Mouse (Mus musculus) mesoderm, embryonic 11.5 days (tissue): ENCODE results near the gene Pygl.

Source experiments
- DNase-seq: peaks from one replicate; pipeline ENCODE4 v3.0.0-alpha.2; 2012; ENCODE audit warnings: low read depth, low spot score

The Pygl gene

DNA sequence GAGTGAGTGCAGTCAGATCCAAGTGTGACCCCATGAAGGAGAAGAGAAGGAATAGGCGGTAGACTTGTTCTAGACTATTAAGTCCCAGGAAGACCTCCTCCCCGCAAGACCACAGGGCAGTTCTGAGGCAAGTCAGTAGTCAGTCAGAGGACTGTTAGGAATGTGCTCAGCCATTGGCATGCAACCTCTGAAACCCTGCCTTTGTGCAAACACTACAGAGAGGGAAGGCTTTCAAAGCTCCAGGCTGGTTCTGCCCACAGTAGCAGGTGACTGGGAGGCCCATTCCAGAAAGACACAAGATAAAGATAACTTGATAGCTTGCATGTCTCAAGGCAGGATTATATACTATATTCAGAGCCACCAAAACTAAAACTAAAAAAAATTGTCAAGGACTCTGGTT, at the start of gene Pygl:
Pygl (minus strand) TSS at position 195 of the 400 bp plus-strand sequence.
- no peak for DNase-seq

DNA sequence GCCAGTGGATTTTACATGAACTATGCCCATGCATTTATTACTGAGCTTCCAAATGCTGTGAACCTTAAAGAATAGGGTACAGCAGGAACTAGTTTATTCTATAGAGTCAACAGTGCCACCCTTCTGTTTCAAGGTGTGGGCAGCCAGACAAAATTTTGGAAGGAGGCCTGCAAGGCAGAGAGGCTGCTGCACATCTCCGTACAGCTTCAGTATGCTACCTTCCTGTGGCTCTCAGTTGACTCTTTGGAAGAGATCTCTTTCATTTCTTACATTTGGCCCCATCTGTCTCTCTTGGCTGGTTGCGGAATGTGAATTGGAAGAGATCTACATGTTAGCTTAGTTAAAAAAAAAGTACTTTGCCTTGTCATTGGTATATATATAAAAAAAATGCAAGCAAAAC, 49.6 kb upstream of the Pygl start:
- no peak for DNase-seq

DNA sequence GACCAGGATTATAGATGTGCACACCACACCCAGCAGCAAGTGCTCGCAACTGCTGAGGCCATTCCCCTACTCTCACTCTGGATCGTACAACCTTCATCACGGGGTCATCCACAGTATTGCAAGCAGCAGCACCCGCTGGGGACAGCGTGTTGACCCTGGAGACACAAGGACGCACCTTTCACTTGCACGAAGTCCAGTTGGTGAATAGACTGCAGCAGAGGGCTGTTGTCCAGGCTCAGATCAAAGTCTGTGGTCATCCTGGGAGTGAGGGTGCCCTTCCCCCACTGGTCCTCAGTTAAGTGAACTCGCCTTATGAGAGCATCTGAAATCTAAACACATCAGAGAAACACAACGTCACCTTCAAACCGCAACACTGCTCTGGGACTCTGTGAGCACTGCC, 49.1 kb upstream of the Pygl start:
- no peak for DNase-seq

DNA sequence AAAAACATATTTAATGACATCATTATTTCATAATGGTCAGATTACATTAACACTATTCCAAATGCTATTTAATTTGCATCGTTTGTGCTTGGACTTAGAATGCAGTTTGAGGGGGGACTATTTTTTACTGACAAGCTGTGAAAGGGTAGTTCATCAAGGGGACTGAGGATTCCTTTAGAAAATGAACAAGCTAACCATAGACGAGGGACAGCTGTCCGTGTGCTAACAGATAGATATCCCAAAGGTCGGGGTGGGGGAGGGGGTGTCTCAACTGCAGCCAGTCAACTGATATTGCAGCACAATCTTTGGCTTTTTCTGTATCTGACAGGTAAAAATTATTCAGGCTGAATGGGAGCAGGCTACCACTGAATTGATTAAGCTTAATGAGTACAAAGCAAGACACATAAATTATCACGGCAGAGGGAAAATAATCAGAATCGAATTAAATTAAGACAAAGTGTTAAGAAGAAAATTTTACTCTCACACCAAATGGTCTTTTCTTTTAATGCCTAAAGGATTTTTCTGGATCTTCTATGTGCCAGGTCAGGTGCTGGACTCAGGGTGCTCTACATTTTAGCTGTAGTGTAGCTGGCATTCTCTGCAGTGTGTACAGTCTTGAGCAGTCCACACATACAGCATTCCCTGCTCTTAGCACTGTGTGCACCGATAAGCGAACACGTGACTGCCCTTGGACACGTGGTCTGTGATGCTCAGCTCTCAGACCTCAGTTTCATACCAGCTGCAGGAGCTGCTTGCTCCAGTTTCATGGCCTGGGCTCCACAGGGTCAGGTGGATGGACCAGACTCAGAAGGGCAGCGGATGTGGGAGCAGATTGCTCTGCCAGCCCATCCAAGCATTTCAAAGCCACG, 46.0 kb upstream of the Pygl start:
- DNase-seq = no peak

DNA sequence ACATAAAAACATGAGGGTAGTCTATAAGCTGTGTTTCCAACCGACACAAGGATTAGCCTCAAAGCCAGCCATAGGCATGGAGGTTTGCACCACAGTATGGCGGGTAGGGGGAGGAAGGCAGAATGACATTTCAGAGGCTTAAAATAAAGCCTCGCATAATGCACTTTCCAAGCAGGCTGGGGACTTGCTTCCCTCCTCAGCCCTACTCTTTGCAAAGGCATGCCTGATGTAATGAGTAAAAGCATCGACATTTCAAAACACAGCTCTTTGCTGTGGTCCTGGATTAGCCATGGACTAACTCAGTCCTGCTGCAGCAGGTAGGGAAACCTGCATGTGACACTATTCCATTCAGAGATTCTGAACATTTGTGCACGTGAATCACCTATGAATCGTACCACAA, 38.4 kb upstream of the Pygl start:
- no peak for DNase-seq

DNA sequence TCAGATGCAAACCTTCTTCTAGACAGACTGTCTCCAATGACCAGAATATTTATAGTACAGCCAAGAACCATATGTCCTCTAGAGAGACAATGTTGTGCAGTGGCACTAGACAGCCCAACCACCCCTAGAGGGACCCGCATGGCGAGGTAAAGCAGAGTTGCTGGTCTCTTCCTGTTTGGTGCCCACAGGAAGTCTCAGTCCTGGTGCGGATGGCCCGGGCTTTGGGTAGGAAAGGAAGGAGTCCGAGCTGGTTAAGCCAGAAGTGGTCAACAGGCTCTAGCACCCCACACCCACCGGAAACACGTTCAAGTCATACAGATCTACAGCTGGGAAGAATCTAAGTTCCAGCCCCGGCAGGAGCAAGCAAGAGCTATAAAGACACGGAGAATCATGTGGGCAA, 36.0 kb upstream of the Pygl start:
- DNase-seq = no peak

DNA sequence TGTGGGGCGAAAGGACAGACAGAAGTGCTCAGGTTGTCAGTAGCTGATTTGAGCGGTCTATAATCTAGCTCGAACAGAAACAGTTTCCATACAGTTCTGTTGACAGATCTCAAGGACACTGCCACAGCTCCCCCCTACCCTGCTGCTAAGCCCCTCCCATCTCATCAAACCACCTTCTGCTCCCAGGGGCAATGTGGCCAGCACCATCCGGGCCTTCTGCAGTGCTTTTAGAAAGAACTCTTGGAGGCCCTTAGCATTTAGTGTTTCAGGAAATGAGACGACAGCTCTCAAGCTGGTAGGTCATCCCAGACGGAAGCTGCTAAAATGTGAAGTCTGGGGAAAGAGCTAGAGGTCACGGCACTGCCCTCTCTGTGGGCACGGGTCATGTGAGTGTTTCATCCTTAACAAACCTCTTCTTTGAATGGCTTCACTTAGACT, 35.2 kb upstream of the Pygl start:
- peak; percentile 50 for DNase-seq

DNA sequence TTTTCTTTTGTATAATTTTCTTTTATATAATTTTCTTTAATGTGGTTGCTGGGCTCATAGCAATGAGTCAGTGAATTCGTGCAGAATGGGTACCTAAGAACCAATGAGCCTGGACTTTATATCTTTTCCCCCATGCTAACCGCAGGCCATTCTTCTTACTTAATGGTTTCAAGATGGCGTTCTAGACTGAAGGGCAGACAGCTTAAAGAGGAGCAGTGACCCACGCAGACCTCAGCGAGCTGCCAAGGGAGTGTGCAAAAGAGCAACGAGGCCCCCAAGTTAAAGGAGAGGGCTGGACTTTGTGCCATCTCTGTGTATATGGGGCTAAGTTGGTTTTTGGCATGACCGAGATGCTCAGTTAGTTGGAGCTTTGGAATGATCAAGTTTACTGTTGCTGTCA, 32.4 kb upstream of the Pygl start:
- DNase-seq = peak; percentile 67

DNA sequence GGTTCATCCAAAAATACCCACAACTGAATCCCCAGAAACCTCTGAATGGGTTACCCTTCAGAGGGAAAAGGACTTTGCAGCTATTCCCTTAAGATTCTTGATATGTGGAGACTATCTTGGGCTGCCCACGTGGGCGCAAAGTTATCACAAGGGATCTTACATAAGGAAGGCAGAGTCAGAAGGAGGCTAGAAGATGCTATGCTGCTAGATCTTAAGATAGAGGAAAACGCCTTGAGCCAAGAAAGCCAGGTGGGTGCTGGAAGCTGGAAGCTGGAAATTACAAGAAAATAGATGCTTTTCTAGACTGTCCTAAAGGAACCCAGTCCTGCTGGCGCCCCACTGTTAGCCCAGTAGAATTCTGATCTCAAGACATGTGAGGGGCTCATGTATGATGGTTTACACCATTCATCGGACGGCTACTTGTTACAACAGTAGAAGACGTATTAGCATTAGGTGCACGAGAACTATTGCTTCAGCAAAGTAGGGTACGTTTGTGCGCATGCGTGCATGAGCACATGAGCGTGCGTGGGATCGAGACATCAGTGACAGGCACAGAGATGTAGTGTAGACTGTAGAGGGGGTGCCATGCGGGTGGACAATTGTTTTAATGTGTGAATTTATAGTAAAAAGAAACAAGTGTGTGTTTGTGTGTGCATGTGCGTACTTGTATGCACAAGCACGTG, 31.1 kb upstream of the Pygl start:
- DNase-seq = no peak

DNA sequence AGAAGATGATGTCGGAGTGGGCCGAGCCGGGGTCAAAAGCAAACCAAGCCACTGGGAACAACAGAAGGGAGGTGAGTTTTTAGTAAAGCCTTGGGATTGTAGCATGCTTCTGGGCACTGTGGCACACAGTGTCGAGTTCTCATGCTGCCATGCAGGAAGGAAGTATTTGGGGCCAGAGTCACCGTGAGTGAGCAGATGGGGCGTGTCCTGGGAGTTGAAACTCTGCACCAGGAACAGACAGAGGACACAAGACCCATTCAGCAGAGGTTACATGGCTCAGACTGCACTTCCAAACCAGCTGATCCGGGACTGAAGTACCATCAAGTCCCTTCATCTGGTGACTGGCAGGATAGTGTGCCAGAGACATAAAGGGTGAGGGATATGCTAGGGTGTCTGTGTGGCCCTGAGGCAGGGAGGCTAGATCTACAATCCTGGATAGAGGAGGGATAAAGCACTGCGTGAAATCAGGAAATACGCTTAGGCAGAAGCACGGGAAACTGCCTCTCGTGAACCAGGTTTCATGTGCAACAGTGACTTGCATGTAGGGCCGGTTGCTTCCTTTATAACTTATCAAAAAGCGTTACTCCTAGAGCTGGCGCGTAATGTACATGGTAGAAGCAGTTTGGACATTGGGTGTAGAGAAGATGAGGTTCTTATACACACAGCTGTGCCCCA, 20.1 kb upstream of the Pygl start:
- DNase-seq = no peak

DNA sequence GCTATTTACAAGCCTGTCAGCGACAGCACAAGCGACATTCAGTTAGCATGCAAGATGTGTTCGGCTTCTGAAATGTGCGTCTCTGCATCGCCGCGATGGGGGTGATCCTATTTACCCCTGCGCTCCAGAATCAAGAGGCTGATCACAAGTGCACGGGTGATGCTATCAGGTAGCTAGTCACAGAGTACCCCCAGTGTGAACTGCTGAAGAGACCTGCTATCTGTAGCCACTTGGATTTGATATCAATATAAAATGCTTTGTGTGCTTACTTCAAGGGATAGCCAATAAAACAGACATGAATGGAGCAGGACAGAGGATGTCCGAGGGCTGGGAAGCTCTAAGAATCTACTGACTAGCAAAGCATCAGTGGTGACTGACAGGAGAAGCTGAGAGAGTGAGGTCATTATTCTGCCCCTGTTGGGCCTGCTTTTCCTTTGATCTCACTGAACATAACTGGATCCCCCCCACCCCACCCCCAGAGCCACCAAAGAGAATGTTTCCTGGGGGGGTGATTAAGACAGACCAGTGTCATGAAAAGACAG, 18.4 kb upstream of the Pygl start:
- DNase-seq = no peak

DNA sequence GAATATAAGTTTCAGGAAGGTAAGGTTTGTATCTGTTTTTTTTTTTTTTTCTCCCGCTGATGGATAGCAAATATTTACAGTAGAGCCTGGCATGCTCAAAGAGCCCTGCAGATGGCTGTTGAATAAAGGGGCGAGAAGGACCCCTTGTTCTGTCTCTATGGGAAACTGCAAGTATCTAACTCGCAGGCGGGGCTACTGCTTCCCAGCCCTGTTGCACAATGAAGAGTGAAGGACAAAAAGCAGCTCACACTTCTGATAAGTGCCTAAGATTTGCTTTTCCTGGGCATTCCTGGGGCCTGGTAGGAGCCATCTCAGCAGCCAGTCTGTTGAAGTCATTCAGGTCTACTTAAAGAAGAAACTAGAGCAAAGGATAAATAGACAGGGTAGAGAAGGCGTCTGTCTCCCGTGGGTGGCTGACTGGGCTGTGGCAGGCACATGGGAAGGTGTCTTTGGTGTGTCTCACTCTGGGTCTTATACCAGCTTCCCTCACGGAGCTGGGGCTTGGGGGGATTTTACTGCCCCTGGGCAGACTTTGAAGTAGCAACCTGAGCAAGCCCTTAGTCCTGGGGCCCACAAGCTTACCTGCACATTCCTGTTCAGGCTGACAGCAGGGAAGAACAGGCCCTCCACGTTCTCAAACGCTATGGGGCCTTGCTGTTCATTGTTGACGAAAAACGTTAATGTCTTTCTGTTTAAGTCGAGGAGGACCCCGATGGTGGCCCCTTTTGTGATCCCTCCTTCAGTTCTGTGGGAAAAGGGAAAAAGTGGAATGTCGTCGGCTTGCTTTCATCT, 16.6 kb upstream of the Pygl start:
- DNase-seq = no peak

DNA sequence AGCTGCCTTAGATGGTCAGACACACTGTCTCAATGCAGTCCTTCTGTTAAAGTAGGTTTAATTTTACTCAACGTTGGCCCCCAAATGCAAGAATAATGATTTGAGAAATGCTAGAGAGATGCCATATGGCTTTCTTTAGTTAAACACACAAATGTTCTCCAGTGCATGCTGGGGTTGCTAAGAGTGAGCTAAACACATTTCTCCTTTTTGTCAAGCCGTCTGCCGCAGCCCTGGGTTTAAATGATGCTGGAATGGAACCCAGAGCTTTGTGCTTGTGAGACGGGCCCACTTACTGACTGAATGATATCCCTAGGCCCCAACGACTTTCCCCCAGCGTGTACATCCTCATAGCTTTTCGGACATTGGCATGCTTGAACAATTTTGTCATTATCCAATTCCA, 11.3 kb upstream of the Pygl start:
- no peak for DNase-seq

DNA sequence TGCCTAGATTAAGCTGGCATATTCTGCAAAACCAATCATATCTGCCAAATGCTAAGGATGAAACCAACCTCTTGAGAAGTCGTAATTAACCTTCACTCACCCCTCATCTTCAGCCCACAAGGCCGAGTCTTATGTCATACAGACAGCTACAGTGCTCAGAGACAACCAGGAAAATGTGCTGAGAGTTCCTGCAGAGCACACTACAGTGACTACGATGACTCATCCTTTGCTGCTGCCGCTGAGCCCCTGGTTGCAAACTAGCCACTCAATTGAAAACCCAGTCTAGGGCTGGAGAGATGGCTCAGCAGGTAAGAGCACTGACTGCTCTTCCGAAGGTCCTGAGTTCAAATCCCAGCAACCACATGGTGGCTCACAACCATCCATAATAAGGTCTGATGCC, 8.5 kb upstream of the Pygl start:
- DNase-seq = no peak

DNA sequence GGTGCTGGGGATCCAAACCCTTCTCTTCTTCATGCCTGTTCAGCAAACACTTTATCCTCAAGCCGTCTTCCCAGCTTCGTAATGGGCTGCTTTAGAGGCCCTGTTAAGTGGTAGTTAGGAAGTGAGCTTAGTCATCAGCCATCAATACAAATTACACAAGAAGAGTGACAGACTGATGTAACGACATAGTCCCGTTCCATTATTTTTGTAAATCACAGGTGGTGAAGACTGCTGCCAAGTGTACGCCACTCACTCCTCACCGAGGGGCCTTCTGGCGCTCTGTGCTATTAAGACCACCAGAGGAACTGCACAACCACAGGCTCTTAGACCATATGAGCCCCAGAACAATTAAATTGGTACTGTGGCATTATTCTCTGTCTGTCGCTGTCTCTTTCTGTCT, 7.3 kb upstream of the Pygl start:
- DNase-seq = no peak

DNA sequence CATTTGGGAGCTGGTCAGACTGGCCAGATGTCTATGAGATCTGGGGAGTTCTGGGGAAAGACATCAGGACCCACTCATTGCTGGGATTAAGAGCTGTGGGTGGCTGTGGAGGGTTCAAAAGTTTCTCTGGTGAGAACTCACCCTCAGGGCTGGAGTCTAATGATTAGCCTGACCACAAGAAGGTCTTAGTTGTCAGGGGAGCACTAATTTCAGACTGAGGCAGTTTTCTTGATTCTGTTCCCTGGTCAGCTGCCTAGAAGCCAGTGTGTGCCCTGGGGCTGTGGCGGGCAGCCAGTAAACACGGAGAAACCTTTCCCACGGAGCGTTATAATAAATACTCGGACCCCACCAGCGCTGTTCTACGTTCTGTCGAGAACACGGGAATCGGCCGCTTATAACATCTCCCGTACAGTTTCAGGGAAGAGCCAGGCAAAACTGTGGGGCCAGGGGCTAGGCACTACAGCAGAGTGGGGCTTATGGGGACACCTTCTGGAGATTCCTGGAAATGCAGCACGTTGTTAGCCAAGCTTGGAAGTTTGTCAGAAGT, 3.7 kb upstream of the Pygl start:
- peak; percentile 86 for DNase-seq

DNA sequence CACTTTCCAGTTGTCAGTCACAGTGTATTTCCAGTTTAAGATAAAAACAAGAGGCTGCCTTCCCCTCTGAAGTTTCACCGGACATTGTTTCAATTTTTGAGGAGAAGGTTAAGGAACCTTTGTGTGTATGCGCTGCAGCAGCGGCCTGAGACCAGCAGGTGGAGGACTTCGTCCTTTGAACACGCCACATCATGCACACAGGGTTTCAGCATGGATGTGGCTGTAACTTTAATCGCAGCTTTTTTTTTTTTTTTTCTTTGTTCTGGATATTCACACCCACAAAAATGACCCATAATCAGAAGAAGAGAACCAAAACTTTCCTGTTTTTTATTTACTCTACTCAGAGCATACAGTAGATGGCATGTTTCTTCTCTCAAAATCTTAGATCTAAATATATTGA, 3.1 kb upstream of the Pygl start:
- DNase-seq = peak; percentile 81

DNA sequence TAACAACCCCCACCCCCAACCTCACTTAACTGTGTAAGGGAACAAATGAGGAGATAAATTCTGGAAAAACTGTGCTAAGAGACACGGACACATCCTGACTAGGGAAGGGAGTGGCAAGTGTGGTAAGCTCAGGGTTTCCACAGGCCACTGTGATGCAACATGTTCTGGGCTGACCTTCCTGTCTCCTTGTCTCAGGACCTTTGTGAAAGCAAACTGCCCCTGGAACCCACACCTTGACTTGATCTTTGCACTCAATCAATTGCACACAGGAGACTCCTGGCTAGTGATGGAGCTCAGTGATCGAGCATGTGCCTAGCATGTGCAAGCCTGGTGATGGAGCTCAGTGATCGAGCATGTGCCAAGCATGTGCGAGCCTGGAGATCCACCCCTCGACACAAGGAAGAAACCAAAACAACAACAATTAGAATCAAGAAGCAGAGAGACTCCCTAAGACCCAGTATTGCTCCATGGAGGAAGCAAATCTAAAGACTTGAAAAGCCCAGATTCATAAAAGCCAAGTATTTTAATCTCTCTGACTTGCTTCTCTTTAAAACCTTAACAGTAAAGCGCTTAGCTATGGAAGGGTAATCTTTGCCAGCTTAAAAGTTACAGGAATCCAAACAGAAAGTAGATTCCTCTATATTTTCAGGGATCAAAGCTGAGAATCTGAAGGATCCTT, 2.5 kb upstream of the Pygl start:
- DNase-seq = no peak

DNA sequence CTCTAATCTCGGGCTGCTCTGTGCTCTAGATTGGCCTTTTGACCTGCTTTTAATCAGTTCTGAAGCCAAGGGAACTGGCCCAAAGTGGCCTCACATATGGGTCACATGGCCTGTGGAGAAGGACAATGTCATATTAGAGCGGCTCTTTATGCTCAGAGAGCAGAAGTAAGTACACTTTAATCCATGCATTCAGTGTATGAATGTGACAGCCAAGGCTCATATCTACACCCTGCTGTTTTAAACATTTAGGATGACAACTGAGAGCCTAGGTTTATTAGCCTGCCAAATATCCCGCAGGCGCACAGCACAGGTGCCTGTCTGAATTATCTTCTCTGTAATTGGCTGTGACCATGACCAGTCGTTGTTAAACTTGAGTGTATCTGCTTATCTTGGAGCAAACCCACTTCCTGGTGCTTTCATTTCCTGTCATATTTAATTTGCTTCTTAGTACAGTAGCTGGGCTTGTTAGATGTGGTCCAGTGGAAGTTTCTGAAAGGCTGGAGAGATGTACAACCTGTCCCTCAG, 794 bp upstream of the Pygl start:
- DNase-seq = no peak

DNA sequence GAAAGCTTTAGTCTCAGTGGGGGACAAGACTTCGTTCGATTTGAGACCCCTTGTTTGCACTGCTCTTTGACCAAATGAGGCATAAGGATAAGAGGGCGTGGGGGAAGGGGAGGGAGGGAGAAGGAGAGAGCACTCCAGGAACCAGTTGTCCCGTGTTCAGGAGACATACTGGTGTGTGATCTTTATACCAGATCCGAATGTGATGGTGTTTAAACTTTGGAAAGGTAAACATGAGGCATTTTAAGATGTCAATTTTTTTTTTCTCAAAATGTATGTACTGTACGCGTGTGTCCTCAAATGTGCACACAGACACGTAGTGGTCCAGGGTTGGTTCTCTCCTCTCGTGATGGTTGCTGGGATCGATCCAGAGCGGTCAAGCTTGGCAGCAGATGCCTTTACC, 3.1 kb downstream of the Pygl start:
- no peak for DNase-seq
